Mouse (Mus musculus) brain, embryonic 14.5 days (tissue): ENCODE measurements around the gene Sectm1b.

Experiments
- CTCF ChIP-seq: fragments of 200-500 bp; IDR thresholded peaks from 2 replicates; pipeline ENCODE4 v1.5.1; 2012; ENCODE audit warnings: inconsistent platforms, mild to moderate bottlenecking, moderate library complexity, borderline replicate concordance; ENCODE audit not compliant: insufficient read depth, insufficient read length; ENCODE audit errors: extremely low read depth
- POLR2A ChIP-seq: fragments of 200-500 bp; IDR thresholded peaks from 2 replicates; pipeline ENCODE4 v1.6.1; 2012; ENCODE audit warnings: mild to moderate bottlenecking, inconsistent platforms, borderline replicate concordance; ENCODE audit not compliant: poor library complexity, insufficient read depth, insufficient read length, severe bottlenecking; ENCODE audit errors: extremely low read depth

DNA sequence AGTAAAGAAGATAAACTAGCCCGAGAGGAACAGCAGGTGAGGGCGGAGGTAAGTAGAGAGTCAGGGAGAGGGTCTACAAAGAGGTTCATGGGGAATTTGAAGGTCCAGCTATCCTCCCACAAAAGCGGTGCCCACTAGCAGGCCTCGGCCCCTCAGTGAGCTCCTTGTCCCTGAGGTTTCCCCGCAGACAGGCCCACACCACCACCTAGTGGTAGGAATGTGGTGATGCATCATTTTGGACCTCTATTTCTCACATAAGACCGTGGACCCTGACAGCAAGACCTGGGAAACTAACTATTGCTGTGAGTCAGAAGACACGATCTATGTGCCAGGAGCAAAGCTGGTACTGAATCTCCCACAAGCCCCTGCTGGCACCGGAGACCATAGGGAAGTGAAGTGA is 9.8 kb downstream of the Sectm1b start:
- peak; percentile 91 for TF ChIP-seq CTCF
- no peak for TF ChIP-seq POLR2A
